Comparison of ENCODE assay signal across 19 mouse cellular contexts in genomic region chr10:112798090-112798489, GRCm38 (mm10).
DNase-seq lines count a peak whose midpoint lies in the region; ATAC-seq lines count a peak whose summit lies in the region.
"Had no signal": no experiment of that assay in that cellular context is flagged by ENCODE, and none has a peak within 500 bp of the region (broad histone marks: within the 10 kb centered on the region; RNA-seq: fewer than 3 reads in every experiment).

No protein-coding gene starts in this region.

- no peaks in the 10 kb centered on the region for H3K27me3 ChIP-seq in hindbrain, embryonic 10.5 days (ENCODE audit: insufficient read depth, poor library complexity, severe bottlenecking)
- H3K27me3 ChIP-seq in hindbrain, embryonic 13.5 days, result no peaks in the 10 kb centered on the region
- 0 out of 2 replicates have a peak, but pooled peaks cover 2% of the 10 kb centered on the region for H3K27me3 ChIP-seq in neural tube, embryonic 15.5 days (replicated peaks)

- H3K36me3 ChIP-seq in hindbrain, embryonic 10.5 days, result no peaks in the 10 kb centered on the region
- H3K36me3 ChIP-seq in hindbrain, embryonic 13.5 days, result no peaks in the 10 kb centered on the region
- no peaks in the 10 kb centered on the region for H3K36me3 ChIP-seq in neural tube, embryonic 15.5 days
- H3K36me3 ChIP-seq: embryonic facial prominence, embryonic 10.5 days; heart, embryonic 10.5 days had no signal

- no peaks in the 10 kb centered on the region for H3K9me3 ChIP-seq in hindbrain, embryonic 10.5 days
- H3K9me3 ChIP-seq in hindbrain, embryonic 13.5 days, result no peaks in the 10 kb centered on the region
- H3K9me3 ChIP-seq in neural tube, embryonic 15.5 days (replicated peaks), result no peaks in the 10 kb centered on the region
- H3K9me3 ChIP-seq: embryonic facial prominence, embryonic 10.5 days; heart, embryonic 10.5 days had no signal

- peaks cover 14% of the 10 kb centered on the region; the same call in 1 of the 2 replicates for H3K4me1 ChIP-seq in hindbrain, embryonic 10.5 days (replicated peaks)
- no peaks in the 10 kb centered on the region for H3K4me1 ChIP-seq in hindbrain, embryonic 13.5 days (replicated peaks)
- no peaks in the 10 kb centered on the region for H3K4me1 ChIP-seq in neural tube, embryonic 15.5 days
- H3K4me1 ChIP-seq: embryonic facial prominence, embryonic 10.5 days had no signal

- DNase-seq in hindbrain, embryonic 10.5 days (ENCODE audit: low spot score), result peak; percentile 7
- peak; percentile 22 for DNase-seq in neural tube, embryonic 10.5 days (ENCODE audit: extremely low spot score, low spot score)
- DNase-seq in embryo, embryonic 9.5 days (ENCODE audit: extremely low spot score), result peak; percentile 34
- no peak for DNase-seq in cerebellum, adult 8-10 months
- DNase-seq in thymus, postnatal 14 days, result no peak
- DNase-seq: adrenal gland, postnatal 14 days; cerebellum, adult 18-20 months; cerebellum, postnatal 10 days; gastrocnemius, postnatal 10 days; heart, adult 18-20 months; heart, postnatal 10 days; heart, postnatal 4 days had no signal

- ATAC-seq in hindbrain, embryonic 13.5 days (ENCODE audit: low FRiP score), result no peak
- ATAC-seq in neural tube, embryonic 15.5 days (ENCODE audit: low FRiP score), result no peak
- ATAC-seq: activated CD4-positive, CD25-positive, alpha-beta regulatory T cell, adult 4 months; forebrain, embryonic 14.5 days had no signal

- no peak overlapping the region for H3K4me2 ChIP-seq in hindbrain, embryonic 13.5 days
- no peak overlapping the region for H3K4me2 ChIP-seq in neural tube, embryonic 15.5 days
- H3K4me2 ChIP-seq: hindbrain, embryonic 14.5 days had no signal

- WGBS in hindbrain, embryonic 10.5 days, result 6% methylated on average over 4 of the region's 4 CpGs
- WGBS in hindbrain, embryonic 13.5 days, result 13% methylated on average over 4 of the region's 4 CpGs
- WGBS in neural tube, embryonic 15.5 days, result 22% methylated on average over 4 of the region's 4 CpGs

- no peak overlapping the region for H3K9ac ChIP-seq in hindbrain, embryonic 13.5 days
- no peak overlapping the region for H3K9ac ChIP-seq in neural tube, embryonic 15.5 days (replicated peaks)
- H3K9ac ChIP-seq: hindbrain, embryonic 14.5 days had no signal

- no peak overlapping the region for H3K4me3 ChIP-seq in hindbrain, embryonic 10.5 days
- no peak overlapping the region for H3K4me3 ChIP-seq in hindbrain, embryonic 13.5 days
- H3K4me3 ChIP-seq in neural tube, embryonic 15.5 days (replicated peaks), result no peak overlapping the region
- H3K4me3 ChIP-seq: embryonic facial prominence, embryonic 10.5 days; heart, embryonic 10.5 days had no signal

- H3K27ac ChIP-seq in hindbrain, embryonic 10.5 days, result no peak overlapping the region
- no peak overlapping the region for H3K27ac ChIP-seq in hindbrain, embryonic 13.5 days
- H3K27ac ChIP-seq in neural tube, embryonic 15.5 days (replicated peaks), result no peak overlapping the region
- H3K27ac ChIP-seq: embryonic facial prominence, embryonic 10.5 days; heart, embryonic 10.5 days; hindbrain, embryonic 14.5 days had no signal

Comparison
In these comparisons a context has a peak if more than half of its experiments do, and no peak if none do; other contexts are left out.
1. DNase-seq: peak in hindbrain, embryonic 10.5 days (single experiment), neural tube, embryonic 10.5 days (single experiment) and embryo, embryonic 9.5 days (single experiment); none in cerebellum, adult 8-10 months (single experiment) and thymus, postnatal 14 days (single experiment).